Mouse (Mus musculus) CH12.LX (cell line): Measurements from ENCODE around the gene Casr. TPM values are rescaled to one million over a fixed set of nuclear protein-coding genes. Genes with fewer than 3 reads are reported as not detected.

ENCODE experiments used
- DNase-seq: peaks from one replicate; pipeline ENCODE4 v3.0.0-alpha.2; 2013; ENCODE audit errors: extremely low read depth
- H3K27ac ChIP-seq: 2 replicates; pipeline ENCODE4 v1.5.1; 2012; ENCODE audit warnings: low read depth, mild to moderate bottlenecking, control low read depth, moderate library complexity; ENCODE audit not compliant: insufficient read depth
- H3K27me3 ChIP-seq: replicated peaks from 2 replicates; pipeline ENCODE3; 2012; ENCODE audit warnings: inconsistent platforms
- H3K36me3 ChIP-seq, 2 experiments: replicated peaks in 1 of 2; 2 replicates each; pipeline versions ENCODE3 to v1.6.1; 2012; ENCODE audit warnings: inconsistent platforms in 1 of 2, low read length in 1 of 2, mild to moderate bottlenecking in 1 of 2, mixed read lengths in 1 of 2, moderate library complexity in 1 of 2; ENCODE audit not compliant: control insufficient read depth in 1 of 2, insufficient read depth in 1 of 2
- H3K4me1 ChIP-seq, 2 experiments: 2 replicates each; pipeline ENCODE4 v1.6.1; 2012; ENCODE audit warnings: inconsistent platforms in 1 of 2, moderate library complexity in 1 of 2; ENCODE audit not compliant: insufficient read depth in 2 of 2, control insufficient read depth in 1 of 2
- H3K4me2 ChIP-seq: 2 replicates; pipeline ENCODE4 v1.6.1; 2012; ENCODE audit warnings: low read depth, mild to moderate bottlenecking, control low read depth; ENCODE audit not compliant: poor library complexity, insufficient read depth, severe bottlenecking
- H3K4me3 ChIP-seq, 3 experiments: fragments of 150-350 bp in 1 of 3; sonication (generic) in 1 of 3; replicated peaks in 1 of 3; 2 replicates each; pipeline versions ENCODE3 to v1.5.1; 2011 to 2012; ENCODE audit warnings: low read depth in 2 of 3, low read length in 2 of 3, mild to moderate bottlenecking in 2 of 3, moderate library complexity in 2 of 3, control low read depth in 1 of 3, improper control_type of control experiment in 1 of 3, inconsistent platforms in 1 of 3, mixed read lengths in 1 of 3; ENCODE audit not compliant: poor library complexity in 1 of 3
- H3K79me2 ChIP-seq: replicated peaks from 2 replicates; pipeline ENCODE4 v1.6.1; 2012; ENCODE audit warnings: mild to moderate bottlenecking, moderate library complexity; ENCODE audit not compliant: control insufficient read depth, poor library complexity, insufficient read depth, severe bottlenecking; ENCODE audit errors: extremely low read depth
- H3K9ac ChIP-seq: 2 replicates; pipeline ENCODE4 v1.6.1; 2012; ENCODE audit warnings: low read depth, mild to moderate bottlenecking, control low read depth, moderate library complexity; ENCODE audit not compliant: insufficient read depth
- H3K9me3 ChIP-seq: replicated peaks from 2 replicates; pipeline ENCODE3; 2012; ENCODE audit warnings: low read length, inconsistent platforms, mixed read lengths
- BHLHE40 ChIP-seq: IDR thresholded peaks from 2 replicates; pipeline ENCODE4 v1.6.1; 2011; ENCODE audit warnings: mild to moderate bottlenecking, low read depth, low read length, improper control_type of control experiment
- CHD2 ChIP-seq: IDR thresholded peaks from 2 replicates; pipeline ENCODE4 v1.6.1; 2011; ENCODE audit warnings: low read length, improper control_type of control experiment
- CTCF ChIP-seq, 2 experiments: IDR thresholded peaks in 1 of 2; conservative IDR thresholded peaks in 1 of 2; 2 replicates each; pipeline ENCODE4 v1.5.1; 2011 to 2012; ENCODE audit warnings: low read depth in 2 of 2, low read length in 2 of 2, improper control_type of control experiment in 1 of 2, inconsistent platforms in 1 of 2, mild to moderate bottlenecking in 1 of 2, moderate library complexity in 1 of 2
- ELF1 ChIP-seq: IDR thresholded peaks from 2 replicates; pipeline ENCODE4 v1.6.1; 2014; ENCODE audit warnings: low read depth, mild to moderate bottlenecking, inconsistent platforms, low read length, improper control_type of control experiment
- EP300 ChIP-seq: IDR thresholded peaks from 2 replicates; pipeline ENCODE4 v1.6.1; 2011; ENCODE audit warnings: low read length, improper control_type of control experiment
- ETS1 ChIP-seq: conservative IDR thresholded peaks from 2 replicates; pipeline ENCODE4 v1.6.1; 2012; ENCODE audit warnings: low read depth, mild to moderate bottlenecking, inconsistent platforms, low read length, improper control_type of control experiment, moderate library complexity
- IRF4 ChIP-seq: IDR thresholded peaks from 2 replicates; pipeline ENCODE4 v1.6.1; 2014; ENCODE audit warnings: low read depth, mild to moderate bottlenecking, inconsistent platforms, low read length, improper control_type of control experiment
- JUND ChIP-seq: conservative IDR thresholded peaks from 2 replicates; pipeline ENCODE4 v1.6.1; 2011; ENCODE audit warnings: low read depth, low read length, improper control_type of control experiment
- MAZ ChIP-seq: IDR thresholded peaks from 2 replicates; pipeline ENCODE4 v1.6.1; 2012; ENCODE audit warnings: low read depth, mild to moderate bottlenecking, inconsistent platforms, low read length, improper control_type of control experiment, moderate library complexity
- MXI1 ChIP-seq: IDR thresholded peaks from 2 replicates; pipeline ENCODE4 v1.6.1; 2011; ENCODE audit warnings: mild to moderate bottlenecking, low read depth, low read length, improper control_type of control experiment
- NELFE ChIP-seq: IDR thresholded peaks from 2 replicates; pipeline ENCODE4 v1.6.1; 2011; ENCODE audit warnings: low read depth, low read length, improper control_type of control experiment
- POLR2A ChIP-seq: IDR thresholded peaks from 2 replicates; pipeline ENCODE4 v1.6.1; 2011; ENCODE audit warnings: low read depth, mild to moderate bottlenecking, improper control_type of control experiment, low read length
- SIN3A ChIP-seq: IDR thresholded peaks from 2 replicates; pipeline ENCODE4 v1.6.1; 2012; ENCODE audit warnings: low read length, improper control_type of control experiment, inconsistent platforms
- SMC3 ChIP-seq: IDR thresholded peaks from 2 replicates; pipeline ENCODE4 v1.6.1; 2011; ENCODE audit warnings: low read depth, low read length, improper control_type of control experiment
- TCF12 ChIP-seq: IDR thresholded peaks from 2 replicates; pipeline ENCODE4 v1.6.1; 2014; ENCODE audit warnings: low read depth, mild to moderate bottlenecking, inconsistent platforms, low read length, improper control_type of control experiment
- UBTF ChIP-seq: IDR thresholded peaks from 2 replicates; pipeline ENCODE4 v1.6.1; 2012; ENCODE audit warnings: low read depth, mild to moderate bottlenecking, inconsistent platforms, low read length, improper control_type of control experiment, moderate library complexity
- ZC3H11A ChIP-seq: IDR thresholded peaks from 2 replicates; pipeline ENCODE4 v1.6.1; 2012; ENCODE audit warnings: low read depth, mild to moderate bottlenecking, inconsistent platforms, low read length, improper control_type of control experiment
- ZKSCAN1 ChIP-seq: IDR thresholded peaks from 2 replicates; pipeline ENCODE4 v1.6.1; 2012; ENCODE audit warnings: low read depth, inconsistent platforms, low read length, improper control_type of control experiment, borderline replicate concordance
- ZMIZ1 ChIP-seq: IDR thresholded peaks from 2 replicates; pipeline ENCODE4 v1.6.1; 2012; ENCODE audit warnings: low read depth, mild to moderate bottlenecking, inconsistent platforms, low read length, improper control_type of control experiment
- ZNF384 ChIP-seq: IDR thresholded peaks from 2 replicates; pipeline ENCODE4 v1.6.1; 2012; ENCODE audit warnings: low read depth, low read length, improper control_type of control experiment, inconsistent platforms
- dilution Hi-C: fragments of 300-500 bp; cut with MboI; formaldehyde crosslinking; loops from 2 replicates; pipeline ENCODE4 v1.14.3; 2020; ENCODE audit warnings: low sequenced_read_pairs; ENCODE audit not compliant: extremely low pct_unique_long_range_greater_than_20kb, extremely low pct_ligation_motif_present
- in situ Hi-C: fragments of 300-500 bp; cut with MboI; formaldehyde crosslinking; loops from 3 replicates; pipeline ENCODE4 v1.14.3; 2019; ENCODE audit warnings: low sequenced_read_pairs, low pct_ligation_motif_present, low pct_unique_long_range_greater_than_20kb, mixed read lengths
- polyA plus RNA-seq: library from polyadenylated mRNA; unstranded; fragments of >175 nt; gene quantifications from 2 replicates; pipeline ENCODE4 v1.2.1, GENCODE M21; 2012; ENCODE audit warnings: low read depth; ENCODE audit not compliant: insufficient read length
- total RNA-seq, 2 experiments: library from RNA; depleted of rRNA; stranded (reverse); fragments of 300-350 nt in 1 of 2; fragments of >200 nt in 1 of 2; gene quantifications; 2 replicates each; pipeline ENCODE4 v1.2.3; 2012 to 2014

Casr gene
- total and polyA plus RNA-seq, 3 experiments = 0.35 to 0.63 (median 0.59) TPM

DNA sequence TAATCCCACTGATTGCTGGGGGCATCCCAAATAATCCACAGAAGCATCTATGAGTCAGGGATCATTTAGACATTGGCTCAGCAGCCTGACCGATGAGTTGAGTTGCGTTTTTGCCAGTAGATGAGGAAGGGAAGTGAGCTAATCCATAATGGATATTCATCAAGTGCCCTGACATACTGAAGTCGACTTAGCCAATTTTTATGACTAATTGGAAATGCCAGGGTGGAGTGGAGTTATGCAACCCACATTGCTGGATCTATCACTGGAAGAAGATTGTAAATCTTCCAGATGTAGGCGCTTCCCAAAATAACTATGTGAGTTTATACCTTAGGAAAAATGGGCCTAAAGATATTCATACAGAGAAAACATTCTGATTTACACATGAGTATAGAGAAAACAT lies 97.9 kb downstream of the Casr start:
- Histone ChIP-seq H3K4me3 (no peak overlapping the region), H3K4me2 (no peak overlapping the region), H3K9me3 (peaks cover 2% of the 10 kb centered on the region), H3K27me3 (no peaks in the 10 kb centered on the region), H3K27ac (no peak overlapping the region), H3K79me2 (no peaks in the 10 kb centered on the region), H3K36me3 (no peaks in the 10 kb centered on the region), H3K4me1 (no peaks in the 10 kb centered on the region), H3K9ac (no peak overlapping the region)
- TF ChIP-seq TCF12 = no peak
- TF ChIP-seq CTCF (conservative IDR thresholded peaks at IDR 0.05 in 1 of 2, IDR thresholded peaks at IDR 0.05 in 1 of 2; ENCODE audit: low read depth in 2 of 2, low read length in 2 of 2) = no peak
- no peak for TF ChIP-seq SIN3A
- no peak for TF ChIP-seq ZKSCAN1
- TF ChIP-seq SMC3 = no peak
- TF ChIP-seq CHD2 = no peak
- no peak for TF ChIP-seq UBTF
- no peak for TF ChIP-seq EP300
- TF ChIP-seq MAZ = no peak
- no peak for TF ChIP-seq ETS1
- TF ChIP-seq POLR2A = no peak
- TF ChIP-seq ZC3H11A = no peak
- no peak for TF ChIP-seq ZNF384
- DNase-seq = no peak
- in situ Hi-C loops (loop anchor here (10.0 kb wide), 1 partner anchor 351 kb away; no protein-coding TSS in a partner anchor), dilution Hi-C loops (no loop called here)

GRCm38 (mm10) chr16:36460426-36460825 lies 101.5 kb downstream of the Casr start:
- TF ChIP-seq MXI1 = no peak
- TF ChIP-seq SMC3 = no peak
- no peak for TF ChIP-seq ZMIZ1
- no peak for TF ChIP-seq CTCF (conservative IDR thresholded peaks at IDR 0.05 in 1 of 2, IDR thresholded peaks at IDR 0.05 in 1 of 2; ENCODE audit: low read depth in 2 of 2, low read length in 2 of 2)
- no peak for TF ChIP-seq TCF12
- no peak for TF ChIP-seq ELF1
- no peak for TF ChIP-seq ZNF384
- TF ChIP-seq IRF4 = no peak
- no peak for TF ChIP-seq UBTF
- no peak for TF ChIP-seq BHLHE40
- no peak for TF ChIP-seq JUND
- no peak for TF ChIP-seq NELFE
- in situ Hi-C loops = loop anchor here (10.0 kb wide), 1 partner anchor 354 kb away; no protein-coding TSS in a partner anchor
- no peaks in the 10 kb centered on the region for H3K36me3 ChIP-seq

More at GRCm38 (mm10) chr16:36460426-36460825, 101.5 kb downstream of the Casr start:
- no peak overlapping the region for H3K9ac ChIP-seq
- dilution Hi-C loops = no loop called here
- H3K9me3 ChIP-seq = no peaks in the 10 kb centered on the region
- no peak for DNase-seq
- H3K27me3 ChIP-seq = no peaks in the 10 kb centered on the region
- no peaks in the 10 kb centered on the region for H3K79me2 ChIP-seq
- no peak overlapping the region for H3K27ac ChIP-seq
- peaks cover 0 to 5% of the 10 kb centered on the region in 2 experiments; a peak in 1 of 4 replicates for H3K4me1 ChIP-seq
- no peak overlapping the region for H3K4me3 ChIP-seq
- H3K4me2 ChIP-seq = no peak overlapping the region
